Mouse (Mus musculus) cerebellum, adult 2 months (tissue): ENCODE measurements around the gene Cib3.

Experiments used
- CTCF ChIP-seq: fragments of 200-500 bp; IDR thresholded peaks from 2 replicates; pipeline ENCODE4 v1.5.1; 2011; ENCODE audit warnings: low read depth, mild to moderate bottlenecking, control low read depth, low read length, moderate library complexity, borderline replicate concordance; ENCODE audit not compliant: insufficient read depth
- POLR2A ChIP-seq: fragments of 200-500 bp; IDR thresholded peaks from 2 replicates; pipeline ENCODE4 v1.6.1; 2011; ENCODE audit warnings: low read length, control low read depth, borderline replicate concordance; ENCODE audit not compliant: insufficient read depth

DNA sequence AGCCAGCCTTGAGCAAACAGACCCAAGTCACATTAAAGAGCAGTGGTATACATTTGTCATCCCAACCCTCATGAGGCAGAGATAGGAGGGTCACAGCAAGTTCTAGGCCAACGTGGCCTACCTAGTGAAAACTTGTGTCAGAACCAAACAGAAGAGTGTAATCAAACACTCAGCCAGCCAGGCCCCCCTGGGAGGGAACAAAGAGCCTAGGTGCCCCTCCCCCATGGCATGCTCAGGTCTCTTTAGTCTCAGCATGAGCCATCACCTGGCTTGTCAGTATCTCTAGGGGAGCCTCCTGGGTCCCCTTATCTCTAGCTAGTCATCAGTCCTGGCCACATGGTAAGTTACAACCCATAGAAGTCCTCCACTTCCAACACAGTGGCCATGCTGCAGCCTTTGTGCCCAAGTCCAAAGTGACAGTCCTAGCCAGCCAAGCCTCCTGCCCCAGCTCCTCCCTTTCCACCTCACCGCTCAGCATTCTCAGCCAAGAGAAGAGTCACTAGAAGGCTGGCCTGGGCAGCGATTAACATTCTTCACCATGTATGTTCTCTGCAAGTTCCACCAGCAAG is 42.9 kb downstream of the Cib3 start:
- no peak for TF ChIP-seq CTCF
- TF ChIP-seq POLR2A, result no peak
